Mouse (Mus musculus) bone marrow macrophage, adult 2 months (primary cell): ENCODE data around the gene E2f6.

ENCODE experiments used
- CTCF ChIP-seq: IDR thresholded peaks from 2 replicates; pipeline ENCODE4 v1.5.1; 2012; ENCODE audit warnings: low read depth, mild to moderate bottlenecking, low read length, moderate library complexity
- POLR2A ChIP-seq: IDR thresholded peaks from 2 replicates; pipeline ENCODE4 v1.6.1; 2012; ENCODE audit warnings: mild to moderate bottlenecking, low read depth, low read length, borderline replicate concordance

GRCm38 (mm10) chr12:16855632-16856305 is 45.0 kb downstream of the E2f6 start:
- TF ChIP-seq POLR2A = no peak
- TF ChIP-seq CTCF = no peak
